Mouse (Mus musculus) ES-Bruce4 (cell line): ENCODE results near the gene Atxn1.

Source experiments
- CTCF ChIP-seq: IDR thresholded peaks from one replicate; pipeline ENCODE4 v1.8.1; 2011; ENCODE audit warnings: low read depth, low read length
- POLR2A ChIP-seq: IDR thresholded peaks from one replicate; pipeline ENCODE4 v1.8.1; 2011; ENCODE audit warnings: low read length; ENCODE audit not compliant: insufficient read depth

GRCm38 (mm10) chr13:45973972-45974490, 9.2 kb upstream of the Atxn1 start:
- TF ChIP-seq CTCF (no peak), POLR2A (no peak)
